Mouse (Mus musculus): ENCODE measurements around the gene Mex3d. TPM values are rescaled to one million over a fixed set of nuclear protein-coding genes. Genes with fewer than 3 reads are reported as not detected.
A peak's percentile ranks its signal among the peaks of the same experiment; 100 is the strongest.

Mex3d gene
- polyA plus RNA-seq, 1 experiment, result not detected

GRCm38 (mm10) chr10:80431570-80432386, 44.3 kb upstream of the Mex3d start:
- no peak for TF ChIP-seq POLR2A (IDR thresholded peaks at IDR 0.05; ENCODE audit: insufficient read depth, low read depth, low read length)
- no peak for TF ChIP-seq CTCF (IDR thresholded peaks at IDR 0.05; ENCODE audit: insufficient read depth, low read depth, low read length)
- no peak overlapping the region for H3K27ac ChIP-seq (ENCODE audit: insufficient read depth, low read depth, low read length)
- H3K4me3 ChIP-seq (ENCODE audit: insufficient read depth, low read depth, low read length), result peak overlapping the region; percentile 5; the same call in 1 of the 2 replicates
- WGBS, result 18% methylated on average over 16 of the region's 16 CpGs
- peaks cover 29% of the 10 kb centered on the region for H3K4me1 ChIP-seq (ENCODE audit: control insufficient read depth, insufficient read depth, low read length)

DNA sequence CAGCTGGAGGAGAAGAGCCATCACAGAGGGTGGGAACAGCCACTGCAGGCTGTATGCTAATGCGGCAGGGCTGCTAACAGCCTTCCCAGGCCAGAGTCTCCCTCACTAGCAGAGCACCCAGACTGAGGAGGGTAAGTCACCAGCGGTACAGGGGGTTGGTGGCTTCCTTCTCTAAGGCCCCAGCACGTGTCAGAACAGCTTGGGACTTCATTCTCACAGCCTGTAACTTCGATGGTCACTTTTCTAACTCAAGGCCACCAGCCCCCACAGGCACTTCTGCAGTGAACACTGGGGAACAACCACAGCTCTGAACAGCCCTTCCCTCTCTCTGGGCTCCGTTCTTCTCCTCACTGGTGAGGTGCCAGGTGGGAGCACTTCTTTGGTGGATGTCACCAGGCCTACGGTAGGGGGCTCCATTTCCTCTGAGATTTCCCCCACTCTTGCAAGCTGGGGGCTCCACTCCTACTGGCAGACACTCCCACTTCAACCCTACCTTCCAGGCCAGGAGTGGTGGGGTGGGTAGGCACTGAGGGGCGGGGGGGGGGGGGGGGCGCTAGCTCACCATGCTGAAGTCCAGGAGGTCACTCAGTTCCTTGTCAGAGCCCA, 43.0 kb upstream of the Mex3d start:
- Histone ChIP-seq H3K4me3 (ENCODE audit: insufficient read depth, low read depth, low read length) (no peak overlapping the region), H3K27ac (ENCODE audit: insufficient read depth, low read depth, low read length) (no peak overlapping the region), H3K4me1 (ENCODE audit: control insufficient read depth, insufficient read depth, low read length) (peaks cover 19% of the 10 kb centered on the region)
- 59% methylated on average over 8 of the region's 8 CpGs for WGBS
- TF ChIP-seq CTCF (IDR thresholded peaks at IDR 0.05; ENCODE audit: insufficient read depth, low read depth, low read length) (no peak), POLR2A (IDR thresholded peaks at IDR 0.05; ENCODE audit: insufficient read depth, low read depth, low read length) (no peak)

GRCm38 (mm10) chr10:80429800-80430199, 42.3 kb upstream of the Mex3d start:
- Histone ChIP-seq H3K4me1 (ENCODE audit: control insufficient read depth, insufficient read depth, low read length) (peaks cover 16% of the 10 kb centered on the region), H3K4me3 (ENCODE audit: insufficient read depth, low read depth, low read length) (no peak overlapping the region), H3K27ac (ENCODE audit: insufficient read depth, low read depth, low read length) (no peak overlapping the region)
- 74% methylated on average over 8 of the region's 8 CpGs for WGBS
- no peak for TF ChIP-seq POLR2A (IDR thresholded peaks at IDR 0.05; ENCODE audit: insufficient read depth, low read depth, low read length)
- no peak for TF ChIP-seq CTCF (IDR thresholded peaks at IDR 0.05; ENCODE audit: insufficient read depth, low read depth, low read length)

DNA sequence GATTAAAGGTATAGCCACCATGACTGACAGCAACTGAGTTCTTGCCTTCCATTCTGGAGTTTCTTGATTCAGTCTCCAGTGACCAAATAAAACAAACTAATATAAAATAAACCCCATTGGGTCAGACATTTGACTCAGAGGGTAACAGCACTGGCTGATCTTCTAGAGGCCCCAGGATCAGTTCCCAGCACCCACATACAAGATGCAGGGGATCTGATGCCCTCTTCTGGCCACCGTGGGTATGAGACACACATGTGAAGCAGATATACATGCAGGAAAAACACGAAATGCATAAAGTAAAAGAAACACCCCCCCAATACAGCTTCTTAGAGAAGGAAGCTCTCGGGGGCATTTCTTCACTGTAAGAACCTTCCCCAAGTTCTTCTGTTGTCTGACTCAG, 37.6 kb upstream of the Mex3d start:
- TF ChIP-seq CTCF (IDR thresholded peaks at IDR 0.05; ENCODE audit: insufficient read depth, low read depth, low read length) (no peak), POLR2A (IDR thresholded peaks at IDR 0.05; ENCODE audit: insufficient read depth, low read depth, low read length) (no peak)
- Histone ChIP-seq H3K27ac (ENCODE audit: insufficient read depth, low read depth, low read length) (no peak overlapping the region), H3K4me3 (ENCODE audit: insufficient read depth, low read depth, low read length) (no peak overlapping the region), H3K4me1 (ENCODE audit: control insufficient read depth, insufficient read depth, low read length) (no peaks in the 10 kb centered on the region)
- WGBS, result 95% methylated on average over 3 of the region's 3 CpGs

DNA sequence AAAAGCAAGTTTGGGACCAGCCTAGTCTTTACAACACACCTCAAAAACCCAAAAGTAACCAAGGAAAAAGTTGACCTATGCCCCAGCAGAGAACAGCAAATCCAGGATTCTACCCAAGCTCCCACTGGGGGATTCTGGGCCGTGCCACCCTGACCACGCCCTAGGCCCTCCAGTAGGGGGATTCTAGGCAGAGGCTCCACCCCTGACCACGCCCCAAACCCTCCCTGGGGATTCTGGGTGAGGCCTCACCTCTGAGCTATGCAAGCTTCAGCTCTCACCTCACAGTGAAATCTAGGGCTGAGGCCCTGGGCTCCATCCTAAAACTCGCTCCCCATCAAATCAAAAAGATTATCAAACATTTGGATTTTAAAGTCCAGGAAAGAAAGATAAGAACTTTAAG, 36.1 kb upstream of the Mex3d start:
- no peak overlapping the region for H3K27ac ChIP-seq (ENCODE audit: insufficient read depth, low read depth, low read length)
- WGBS, result 65% methylated on average over 4 of the region's 4 CpGs
- TF ChIP-seq POLR2A (IDR thresholded peaks at IDR 0.05; ENCODE audit: insufficient read depth, low read depth, low read length), result no peak
- TF ChIP-seq CTCF (IDR thresholded peaks at IDR 0.05; ENCODE audit: insufficient read depth, low read depth, low read length), result no peak

DNA sequence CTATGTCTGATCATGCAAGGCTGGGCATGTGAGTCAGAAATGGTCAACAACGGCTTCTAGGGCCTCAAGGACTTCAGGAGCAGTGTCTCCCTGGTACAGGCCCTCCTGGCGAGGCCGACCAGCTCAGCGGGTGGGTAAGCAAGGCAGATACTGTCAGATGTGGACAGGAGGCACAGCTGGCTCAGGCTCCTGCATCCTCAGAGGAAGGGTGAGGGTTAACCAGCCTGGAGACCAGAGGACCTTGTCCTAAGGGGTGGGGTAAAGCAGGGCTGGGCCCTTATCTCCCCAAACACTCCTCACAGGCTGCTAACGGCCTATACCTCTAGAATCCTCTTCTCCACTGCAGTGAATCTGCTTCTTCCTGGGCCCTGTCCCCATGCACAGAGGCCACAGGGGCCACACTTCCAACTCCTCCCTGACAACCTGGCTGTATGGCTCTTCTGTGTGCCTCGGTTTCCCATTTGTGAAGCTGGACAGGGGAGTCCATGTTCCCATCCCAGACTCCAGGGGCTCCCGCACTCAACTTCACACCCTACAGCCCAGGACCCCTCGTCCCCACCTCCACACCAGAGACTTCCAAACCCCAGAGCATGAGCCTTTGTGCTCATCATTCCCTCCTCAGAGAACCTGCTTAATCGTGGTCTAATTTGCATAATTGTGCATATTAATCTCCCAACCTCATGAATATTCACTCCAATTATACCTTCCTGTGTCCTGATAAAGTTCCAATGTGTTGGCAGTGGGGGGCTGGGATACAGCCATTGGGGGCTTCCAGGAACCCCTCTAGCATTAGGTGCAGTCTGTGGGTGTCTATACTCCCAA, 34.4 kb upstream of the Mex3d start:
- Histone ChIP-seq H3K27ac (ENCODE audit: insufficient read depth, low read depth, low read length) (no peak overlapping the region), H3K4me3 (ENCODE audit: insufficient read depth, low read depth, low read length) (no peak overlapping the region), H3K4me1 (ENCODE audit: control insufficient read depth, insufficient read depth, low read length) (0 out of 2 replicates have a peak, but pooled peaks cover 3% of the 10 kb centered on the region)
- 74% methylated on average over 9 of the region's 9 CpGs for WGBS
- no peak for TF ChIP-seq POLR2A (IDR thresholded peaks at IDR 0.05; ENCODE audit: insufficient read depth, low read depth, low read length)
- TF ChIP-seq CTCF (IDR thresholded peaks at IDR 0.05; ENCODE audit: insufficient read depth, low read depth, low read length), result no peak

More for the DNA sequence above, 36.1 kb upstream of the Mex3d start:
- H3K4me1 ChIP-seq (ENCODE audit: control insufficient read depth, insufficient read depth, low read length), result 0 out of 2 replicates have a peak, but pooled peaks cover 3% of the 10 kb centered on the region
- no peak overlapping the region for H3K4me3 ChIP-seq (ENCODE audit: insufficient read depth, low read depth, low read length)

- no peak overlapping the region for H3K4me3 ChIP-seq (ENCODE audit: insufficient read depth, low read depth, low read length)
- 94% methylated on average over 8 of the region's 8 CpGs for WGBS
- H3K27ac ChIP-seq (ENCODE audit: insufficient read depth, low read depth, low read length), result no peak overlapping the region
- TF ChIP-seq POLR2A (IDR thresholded peaks at IDR 0.05; ENCODE audit: insufficient read depth, low read depth, low read length), result no peak
- no peak for TF ChIP-seq CTCF (IDR thresholded peaks at IDR 0.05; ENCODE audit: insufficient read depth, low read depth, low read length)
- H3K4me1 ChIP-seq (ENCODE audit: control insufficient read depth, insufficient read depth, low read length), result 0 out of 2 replicates have a peak, but pooled peaks cover 3% of the 10 kb centered on the region
These were observed 33.7 kb upstream of the Mex3d start for GRCm38 (mm10) chr10:80421208-80421607.

DNA sequence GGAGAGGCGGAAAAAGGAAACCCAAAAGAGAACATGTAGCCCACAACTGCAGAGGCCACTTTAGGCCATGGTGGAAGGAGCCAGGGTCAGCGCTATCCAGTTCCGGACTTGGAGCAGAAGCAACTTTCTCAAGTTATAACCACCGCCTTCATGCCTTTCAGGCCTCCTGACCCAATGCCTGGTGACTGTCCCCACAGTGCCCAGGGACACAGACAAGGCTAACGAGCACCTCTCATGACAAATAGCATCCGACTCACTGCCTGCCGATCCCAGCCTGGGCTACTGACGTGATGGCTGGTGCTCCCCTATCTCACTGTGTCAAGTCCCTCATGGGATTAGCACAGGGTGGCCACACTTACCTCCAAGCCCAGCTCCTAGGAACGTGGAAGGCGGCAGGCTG, 33.3 kb upstream of the Mex3d start:
- no peak overlapping the region for H3K27ac ChIP-seq (ENCODE audit: insufficient read depth, low read depth, low read length)
- H3K4me3 ChIP-seq (ENCODE audit: insufficient read depth, low read depth, low read length), result no peak overlapping the region
- WGBS, result 90% methylated on average over 10 of the region's 10 CpGs
- 0 out of 2 replicates have a peak, but pooled peaks cover 3% of the 10 kb centered on the region for H3K4me1 ChIP-seq (ENCODE audit: control insufficient read depth, insufficient read depth, low read length)
- no peak for TF ChIP-seq POLR2A (IDR thresholded peaks at IDR 0.05; ENCODE audit: insufficient read depth, low read depth, low read length)
- TF ChIP-seq CTCF (IDR thresholded peaks at IDR 0.05; ENCODE audit: insufficient read depth, low read depth, low read length), result no peak

All from olfactory bulb, adult 2 months (tissue).